Mouse (Mus musculus) R1 (cell line): Measurements from ENCODE around the gene Nfatc2ip.

Experiments
- DNase-seq: peaks from one replicate; pipeline ENCODE4 v3.0.0-alpha.2; 2018; ENCODE audit warnings: low read depth, low spot score

Gene Nfatc2ip

DNA sequence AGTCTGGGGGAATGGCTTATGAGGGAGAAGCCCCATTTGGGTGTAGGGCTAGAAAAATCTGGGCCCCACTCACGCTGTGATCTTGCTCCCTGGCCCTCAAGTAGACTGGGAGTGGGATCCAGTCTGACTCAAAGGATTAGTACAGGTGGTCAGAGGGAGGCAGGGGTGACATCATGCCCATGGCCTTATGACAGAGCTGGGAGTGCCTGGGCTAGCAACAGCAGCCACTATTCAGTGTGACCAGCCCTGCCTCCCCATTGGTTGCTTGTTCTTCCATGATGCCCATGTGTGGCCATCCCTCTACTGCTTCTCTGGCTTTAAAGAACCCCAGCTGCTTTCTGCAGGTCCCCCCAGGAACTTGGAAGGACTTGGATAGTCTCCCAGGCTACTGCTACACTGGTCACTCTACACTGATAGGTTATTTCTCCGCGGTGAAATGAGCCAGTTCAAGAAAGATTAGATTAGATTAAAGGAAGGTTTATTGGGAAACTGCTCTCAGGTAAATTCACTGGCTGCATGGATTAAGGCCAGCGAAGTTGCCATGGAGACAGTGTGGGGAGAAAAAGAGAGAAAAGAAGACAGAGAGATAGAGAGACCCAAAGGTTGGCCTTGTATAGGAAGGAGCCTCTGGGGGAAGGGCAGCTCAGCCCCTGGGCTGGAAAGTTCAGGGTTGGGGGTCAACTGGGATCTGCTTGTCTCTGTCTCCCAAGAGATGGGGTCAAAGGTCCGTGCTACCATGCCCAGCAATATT, 40.5 kb downstream of the Nfatc2ip start:
- no peak for DNase-seq

DNA sequence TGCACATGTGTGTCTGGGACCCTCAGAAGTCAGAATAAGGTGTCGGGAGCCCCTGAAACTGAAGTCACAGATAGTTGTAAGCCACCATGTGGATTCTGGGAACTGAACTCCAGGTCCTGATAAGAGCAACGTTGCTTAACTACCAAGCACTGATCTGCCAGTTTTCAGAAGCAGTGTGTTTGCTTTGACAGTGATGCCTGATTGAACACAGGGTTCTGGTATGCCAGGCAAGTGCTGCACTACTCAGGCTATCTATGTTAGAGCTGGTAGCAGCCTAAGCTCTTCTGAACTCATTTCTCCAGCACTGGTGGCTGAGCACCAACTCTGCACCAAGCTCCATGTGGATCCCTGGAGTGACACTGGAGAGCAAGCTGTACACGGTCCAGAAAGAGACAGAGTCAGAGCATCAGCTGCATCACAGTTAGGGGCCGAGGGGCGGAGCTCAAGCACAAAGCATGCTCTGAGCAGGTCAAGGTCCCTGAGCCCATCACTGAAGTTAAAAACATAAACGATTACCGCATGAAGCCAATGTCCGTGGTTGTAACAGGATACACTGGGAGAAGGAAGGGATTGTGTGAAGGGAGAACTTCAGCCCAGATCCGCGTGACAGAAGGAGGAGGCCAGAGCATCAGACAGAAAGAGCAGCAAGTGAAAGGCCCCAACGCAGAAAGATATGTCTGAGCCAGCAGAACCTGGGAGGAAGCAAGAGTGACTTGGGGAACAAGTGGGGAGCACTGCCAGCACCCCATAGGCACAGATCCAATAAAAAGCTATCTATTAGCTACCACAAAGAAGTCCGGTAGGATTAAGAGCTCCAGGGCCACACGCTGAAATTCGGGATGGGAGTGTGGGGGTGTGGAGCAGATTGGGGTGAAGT, 41.6 kb downstream of the Nfatc2ip start:
- peak; percentile 79 for DNase-seq

DNA sequence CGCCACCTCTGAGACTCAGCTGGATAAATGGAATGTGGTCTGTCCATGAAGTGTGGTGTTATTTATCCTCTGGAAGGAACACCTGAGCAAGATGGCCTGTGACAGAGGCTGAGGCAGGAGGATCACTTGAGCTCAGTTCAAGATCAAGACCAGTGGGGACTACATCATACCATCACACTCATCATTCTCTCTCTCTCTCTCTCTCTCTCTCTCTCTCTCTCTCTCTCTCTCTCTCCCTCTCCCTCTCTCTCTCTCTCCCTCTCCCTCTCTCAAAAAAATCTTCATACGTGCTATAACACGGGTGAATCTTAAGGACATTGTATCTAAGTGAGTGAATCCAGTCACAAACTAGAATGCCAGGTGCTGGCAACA, 42.6 kb downstream of the Nfatc2ip start:
- DNase-seq: no peak

DNA sequence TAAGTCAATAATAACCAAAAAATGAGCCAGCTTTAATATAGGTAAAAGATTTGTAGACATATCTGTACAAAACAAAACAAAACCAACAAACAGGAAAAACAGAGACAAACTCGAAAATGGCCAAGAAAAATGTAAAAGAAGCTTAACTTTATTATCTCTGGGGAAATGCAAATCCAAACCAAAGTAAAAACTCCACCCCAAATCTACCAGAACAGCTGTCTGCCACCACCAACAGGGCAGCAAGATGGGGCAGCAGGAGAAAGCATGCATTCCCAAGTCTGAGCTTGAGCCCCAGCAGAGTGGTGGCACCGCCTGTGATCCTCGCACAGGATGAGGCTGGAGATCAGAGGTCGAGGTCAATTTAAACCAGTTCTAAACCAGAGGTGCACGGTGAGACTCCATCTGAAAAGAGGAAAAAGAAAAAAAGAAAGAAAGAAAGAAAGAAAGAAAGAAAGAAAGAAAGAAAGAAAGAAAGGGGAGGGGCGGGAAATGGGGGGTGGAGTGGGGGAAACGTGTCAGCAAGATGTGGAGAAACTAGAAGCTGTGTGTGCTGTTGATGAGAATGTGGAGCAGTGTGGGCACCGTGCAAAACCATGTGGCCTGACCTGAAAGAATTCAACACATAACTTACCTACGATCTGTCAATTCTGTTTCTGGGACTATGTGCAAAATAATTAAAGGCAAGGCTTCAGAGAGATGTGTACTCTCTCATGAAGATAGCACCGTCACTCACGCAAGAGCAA, 43.1 kb downstream of the Nfatc2ip start:
- DNase-seq: no peak

DNA sequence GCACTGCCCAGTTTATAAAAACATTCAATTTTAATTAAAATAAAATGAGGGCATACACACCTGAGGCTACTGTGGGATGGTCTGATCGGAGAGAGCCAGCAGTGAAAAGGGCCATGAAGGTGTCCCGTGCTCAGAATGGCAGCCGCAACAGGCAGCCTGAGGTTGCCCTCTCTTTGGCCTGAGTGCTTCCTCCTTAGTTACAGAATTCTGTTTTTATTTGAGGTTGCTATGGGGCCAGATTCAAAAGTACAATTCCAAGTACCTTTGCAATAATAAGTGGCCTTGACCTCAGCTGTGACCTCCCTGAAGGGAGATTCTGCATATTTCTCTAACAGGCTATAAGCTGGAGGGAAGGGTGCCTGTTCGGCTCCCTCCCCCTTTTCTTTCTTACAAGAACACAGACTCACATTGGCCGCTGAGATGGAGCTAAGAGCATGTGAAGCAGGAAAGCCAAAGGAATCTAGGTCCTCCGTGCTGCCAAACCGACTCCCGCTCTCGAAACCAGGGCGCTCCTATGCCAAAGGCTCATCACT, 45.1 kb downstream of the Nfatc2ip start:
- no peak for DNase-seq

DNA sequence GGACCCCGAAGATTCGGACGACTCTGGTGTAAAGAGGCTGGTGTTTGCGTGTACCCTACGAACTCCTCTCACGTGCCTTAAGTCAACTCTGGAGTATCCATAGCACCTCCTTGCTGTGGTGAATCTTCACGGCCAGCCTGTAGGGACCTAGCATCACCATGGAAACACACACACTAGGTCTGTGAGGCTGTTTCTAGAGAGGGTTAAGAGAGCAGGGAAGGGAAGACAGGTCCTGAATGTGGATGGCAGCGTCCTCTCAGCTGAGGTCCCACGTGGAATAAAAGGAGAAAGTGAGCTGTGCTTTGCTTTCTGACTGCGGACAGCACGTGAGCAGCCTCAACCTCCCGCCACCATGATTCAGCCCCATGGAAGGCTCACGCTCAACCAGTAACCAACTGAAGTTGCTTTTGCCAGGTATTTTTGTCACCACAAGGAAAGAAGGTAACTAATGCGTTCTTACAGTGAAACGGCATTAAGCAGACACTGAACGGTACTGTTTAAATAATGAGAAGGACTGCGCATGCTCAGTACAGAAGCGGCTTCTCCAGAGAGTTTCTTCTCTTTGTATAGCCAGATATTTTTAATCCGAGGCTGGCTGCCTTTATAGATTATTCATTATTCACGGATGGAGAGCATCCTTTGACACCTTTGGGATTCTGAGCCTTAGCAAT, 45.7 kb downstream of the Nfatc2ip start:
- DNase-seq: peak; percentile 88

DNA sequence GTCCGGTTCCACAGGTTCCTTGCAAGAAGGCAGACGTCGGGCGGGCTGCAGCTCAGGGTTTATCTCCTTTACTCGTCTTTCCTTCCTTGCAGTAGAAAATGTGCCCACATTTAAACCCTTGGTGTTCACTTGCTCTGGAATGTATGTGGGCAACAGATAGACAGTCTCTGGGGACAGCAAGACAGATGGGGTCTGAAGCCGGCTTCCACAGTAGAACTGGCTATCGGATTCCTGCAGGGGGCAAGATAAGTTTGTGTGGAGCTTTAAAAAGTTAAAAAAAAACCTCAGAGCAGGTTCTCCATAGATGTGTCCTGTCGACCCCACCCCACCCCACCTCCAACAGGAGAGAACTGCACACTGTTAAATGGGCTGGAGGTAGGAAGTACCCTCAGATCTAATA, 48.2 kb downstream of the Nfatc2ip start:
- DNase-seq: no peak

DNA sequence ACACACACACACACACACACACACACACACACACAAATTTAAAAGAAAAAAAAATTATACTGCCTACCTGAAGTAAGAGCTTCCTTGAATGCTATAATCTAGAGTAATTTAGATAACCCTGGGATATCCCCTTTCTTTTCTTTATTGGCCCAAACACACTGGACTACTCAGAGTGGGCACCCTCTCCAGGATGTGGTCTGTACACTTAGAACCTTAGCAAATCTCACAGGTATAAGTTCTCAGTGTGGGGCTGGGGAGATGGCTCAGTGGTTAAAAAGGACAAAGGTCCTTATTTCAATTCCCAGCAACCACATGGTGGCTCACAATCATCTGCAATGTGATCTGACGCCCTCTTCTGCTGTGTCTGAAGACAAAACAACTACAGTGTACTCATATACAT, 49.4 kb downstream of the Nfatc2ip start:
- no peak for DNase-seq

DNA sequence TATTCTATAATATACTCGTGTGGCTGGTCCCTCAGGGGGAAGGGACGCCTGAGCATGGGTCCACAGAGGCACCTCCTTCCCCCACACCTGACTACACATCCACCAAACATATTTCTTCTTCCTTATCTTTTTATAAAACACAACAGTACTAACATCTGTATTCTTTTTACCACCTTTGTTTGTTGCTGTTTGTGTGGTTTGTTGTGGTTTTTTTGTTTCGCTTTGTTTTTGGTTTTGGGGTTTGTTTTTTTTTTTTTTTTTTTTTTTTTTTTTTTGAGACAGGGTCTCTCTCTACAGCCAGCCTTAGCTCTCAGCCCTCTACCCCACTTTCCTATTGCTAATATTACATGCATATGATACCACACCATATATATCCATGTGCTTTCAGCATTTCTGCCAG, 50.6 kb downstream of the Nfatc2ip start:
- no peak for DNase-seq

DNA sequence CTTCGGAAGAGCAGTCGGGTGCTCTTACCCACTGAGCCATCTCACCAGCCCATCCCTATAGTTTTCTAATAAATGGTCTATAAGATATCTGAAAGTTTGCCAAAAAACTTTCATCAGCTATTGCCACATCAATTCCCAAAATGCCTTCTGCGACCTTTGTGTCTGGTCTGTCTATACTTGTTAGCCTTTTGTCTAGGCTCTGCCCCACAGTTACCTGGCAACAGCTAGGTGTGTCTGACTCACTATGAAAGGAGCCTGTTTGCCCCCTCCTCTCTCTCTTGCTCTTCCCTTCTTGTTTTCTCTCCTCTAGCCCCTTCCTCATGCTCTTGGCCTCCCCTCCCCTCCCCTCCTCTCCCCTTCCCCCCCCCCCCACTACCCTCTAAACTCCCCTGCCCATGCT, 51.0 kb downstream of the Nfatc2ip start:
- peak; percentile 76 for DNase-seq

DNA sequence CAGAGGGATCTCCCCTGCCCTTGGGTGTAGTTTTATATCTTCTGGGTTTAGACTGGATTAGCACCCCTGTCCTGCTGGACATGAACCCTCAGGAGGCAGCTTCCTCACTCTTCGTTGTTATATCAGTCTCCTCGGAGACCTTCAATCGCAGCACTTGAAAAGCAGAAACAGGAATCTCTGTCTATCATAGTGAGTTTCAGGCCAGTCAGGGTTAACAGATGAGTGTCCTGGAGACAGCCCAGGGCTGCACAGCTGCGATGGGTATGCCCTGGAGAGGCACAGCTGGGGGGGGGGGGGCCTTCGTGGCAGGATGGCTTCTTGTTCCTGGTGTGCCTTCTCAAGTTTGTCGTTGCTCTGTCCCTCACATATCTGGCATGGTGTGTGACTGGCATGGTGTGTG, 55.6 kb downstream of the Nfatc2ip start:
- no peak for DNase-seq

DNA sequence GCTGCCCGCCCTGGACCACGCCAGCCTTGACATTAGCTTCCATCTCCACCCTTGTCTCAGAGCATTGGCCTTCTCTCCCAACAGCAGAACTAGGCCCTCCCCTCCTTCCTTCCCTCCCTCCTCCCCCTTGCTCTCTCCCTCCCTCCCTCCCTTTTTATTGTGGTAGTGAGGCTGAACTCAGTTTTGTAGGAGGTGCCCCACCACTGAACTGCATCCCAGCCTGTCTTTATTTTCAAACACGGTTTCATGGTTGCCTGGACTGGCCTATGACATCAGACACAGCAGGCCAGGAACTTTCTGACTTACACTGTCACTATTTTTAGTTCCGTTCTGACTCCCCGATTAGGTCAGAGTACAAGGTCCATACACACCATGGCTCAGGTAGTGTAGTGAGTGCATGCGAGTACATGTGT, 56.3 kb downstream of the Nfatc2ip start:
- DNase-seq: no peak

DNA sequence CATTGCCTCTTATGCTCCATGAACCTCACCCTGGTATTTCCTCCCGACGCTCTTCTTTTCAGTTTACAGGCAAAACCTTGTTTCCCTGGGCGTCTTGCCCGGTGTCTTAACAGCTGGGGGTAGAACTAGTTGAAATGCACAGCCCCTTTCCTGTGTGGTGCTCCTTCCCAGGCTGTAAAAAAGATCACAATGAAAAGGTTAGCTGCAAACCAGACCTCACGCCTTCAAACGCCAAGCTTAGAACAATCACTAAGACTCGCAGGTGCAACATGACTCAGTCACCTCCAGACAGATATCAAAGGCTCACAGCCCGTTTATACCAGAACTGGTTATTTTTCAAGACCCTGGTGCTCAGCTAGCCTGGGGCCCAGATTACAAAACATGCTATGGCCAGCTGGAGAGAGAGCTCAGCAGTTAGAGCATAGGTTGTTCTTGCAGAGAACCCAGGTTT, 57.0 kb downstream of the Nfatc2ip start:
- DNase-seq: peak; percentile 57

DNA sequence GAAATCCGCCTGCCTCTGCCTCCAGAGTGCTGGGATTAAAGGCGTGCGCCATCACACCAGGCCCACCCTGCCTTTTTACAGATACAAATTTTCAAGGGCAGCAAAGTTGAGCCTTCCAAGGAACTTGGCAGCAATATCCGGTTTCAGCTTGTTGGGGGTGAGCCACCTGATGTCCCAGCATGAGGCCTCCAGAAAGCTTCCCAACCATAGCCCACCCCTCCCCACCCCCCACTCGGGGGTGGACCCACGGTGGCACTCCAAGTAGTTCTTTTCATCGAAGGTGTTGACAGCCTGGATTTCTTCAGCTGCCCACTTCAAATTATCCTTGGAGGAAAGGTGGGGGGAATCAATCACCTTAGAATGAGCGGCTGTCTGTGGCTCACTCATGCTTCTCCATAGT, 57.6 kb downstream of the Nfatc2ip start:
- peak; percentile 81 for DNase-seq

DNA sequence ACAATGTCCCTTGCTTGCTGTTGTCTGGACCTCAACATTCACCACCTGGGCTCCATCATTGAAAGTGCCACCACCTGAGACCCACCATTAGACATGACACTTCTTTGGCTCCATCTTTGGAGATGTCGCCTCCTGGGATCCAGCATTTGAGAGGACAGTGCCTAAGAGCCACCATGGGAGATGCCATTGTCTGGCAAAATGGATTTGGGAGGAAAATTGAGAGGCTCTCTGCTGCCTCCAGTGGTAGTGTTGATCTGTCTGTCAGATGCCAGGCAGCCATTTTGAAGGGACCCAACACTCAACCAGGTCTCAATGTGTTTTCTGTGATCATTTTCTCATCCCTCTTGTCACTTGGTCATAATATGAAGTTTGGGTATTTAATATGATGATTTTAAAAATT, 61.0 kb downstream of the Nfatc2ip start:
- DNase-seq: peak; percentile 74
